Mouse (Mus musculus): Measurements from ENCODE around the gene H2al1a. TPM values are rescaled to one million over a fixed set of nuclear protein-coding genes. Genes with fewer than 3 reads are reported as not detected.
"Not testable (repeated sequence)": the region's sequence is repeated elsewhere in the genome, so short reads cannot be mapped to it uniquely, and the experiment has no call there.

The H2al1a gene
- not detected in 2 replicates for polyA plus RNA-seq (2012; ENCODE audit: insufficient read depth, insufficient read length, missing spikeins)

DNA sequence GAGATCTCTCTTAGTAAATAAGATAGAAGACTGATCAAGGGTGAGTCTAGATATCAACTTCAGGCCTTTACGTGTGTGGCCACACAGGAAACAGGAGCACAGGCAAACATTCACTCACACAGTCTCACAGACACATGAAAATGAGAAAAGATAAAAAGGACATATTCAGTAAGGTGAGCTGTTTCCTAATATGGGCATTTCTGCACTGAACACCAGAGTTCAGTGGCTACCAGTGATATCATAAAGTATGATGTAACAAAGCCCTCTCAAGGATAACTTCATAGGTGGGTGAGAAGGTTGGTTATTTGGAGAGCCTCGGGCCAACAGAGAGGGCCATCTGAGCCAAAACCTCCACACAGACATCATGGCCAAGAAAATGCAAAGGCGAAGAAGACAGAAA is at the start of gene H2al1a:
TSS of gene H2al1a (plus strand) at position 301 of the 400 bp plus-strand sequence.
- not testable (repeated sequence) for H3K4me3 ChIP-seq (ENCODE audit: insufficient read depth, low read length); H3K27ac ChIP-seq (ENCODE audit: insufficient read depth, low read depth, low read length); H3K4me1 ChIP-seq (ENCODE audit: control insufficient read depth, insufficient read depth, low read length)

DNA sequence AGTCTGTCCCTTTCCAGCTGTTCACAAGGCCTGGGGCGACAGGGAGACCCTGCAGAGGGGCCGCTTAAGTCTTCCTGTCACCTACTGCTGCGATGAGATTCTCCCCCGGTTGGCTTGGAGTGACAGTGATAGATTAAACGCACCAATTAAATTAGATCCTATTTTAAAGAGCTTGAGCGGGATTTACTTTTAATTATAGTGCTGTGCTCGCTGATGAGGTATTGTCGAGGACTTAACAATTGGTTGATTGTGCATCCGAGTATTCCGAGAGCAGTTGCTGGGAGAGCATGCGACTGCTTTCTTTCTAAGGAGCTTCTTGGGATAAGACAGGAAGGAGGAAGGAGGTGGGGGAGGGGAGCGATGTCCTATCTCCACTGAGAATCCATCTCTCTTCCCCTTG is 48.9 kb upstream of the H2al1a start:
- TF ChIP-seq POLR2A (IDR thresholded peaks at IDR 0.05; ENCODE audit: borderline replicate concordance, low read depth, low read length): no peak
- no peak for TF ChIP-seq CTCF (IDR thresholded peaks at IDR 0.05; ENCODE audit: low read depth, low read length)
- no peaks in the 10 kb centered on the region for H3K4me1 ChIP-seq (ENCODE audit: control insufficient read depth, insufficient read depth, low read length)
- no peak overlapping the region for H3K4me3 ChIP-seq (ENCODE audit: insufficient read depth, low read length)
- H3K27ac ChIP-seq (ENCODE audit: insufficient read depth, low read depth, low read length): no peak overlapping the region

DNA sequence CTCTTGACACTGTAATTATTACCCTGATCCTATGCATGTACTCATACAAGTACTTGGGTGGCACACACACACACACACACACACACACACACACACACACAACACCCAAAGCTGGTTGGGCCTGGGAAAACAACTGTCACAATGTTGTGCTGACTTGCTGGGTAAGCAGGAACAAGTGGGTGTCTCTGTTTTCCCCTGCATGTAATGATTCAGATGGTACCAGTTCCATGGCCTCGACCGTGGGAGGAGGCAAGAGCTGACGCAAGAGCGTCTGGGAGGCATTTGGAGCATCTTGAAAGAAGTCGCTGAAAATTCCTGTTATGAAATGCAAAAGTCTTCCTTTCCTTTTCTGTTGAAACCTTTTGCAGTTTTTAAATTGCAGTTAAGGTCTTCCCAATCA is 45.0 kb upstream of the H2al1a start:
- Histone ChIP-seq H3K27ac (ENCODE audit: insufficient read depth, low read depth, low read length) (no peak overlapping the region), H3K4me1 (ENCODE audit: control insufficient read depth, insufficient read depth, low read length) (no peaks in the 10 kb centered on the region), H3K4me3 (ENCODE audit: insufficient read depth, low read length) (no peak overlapping the region)
- TF ChIP-seq CTCF (IDR thresholded peaks at IDR 0.05; ENCODE audit: low read depth, low read length): no peak
- TF ChIP-seq POLR2A (IDR thresholded peaks at IDR 0.05; ENCODE audit: borderline replicate concordance, low read depth, low read length): no peak

DNA sequence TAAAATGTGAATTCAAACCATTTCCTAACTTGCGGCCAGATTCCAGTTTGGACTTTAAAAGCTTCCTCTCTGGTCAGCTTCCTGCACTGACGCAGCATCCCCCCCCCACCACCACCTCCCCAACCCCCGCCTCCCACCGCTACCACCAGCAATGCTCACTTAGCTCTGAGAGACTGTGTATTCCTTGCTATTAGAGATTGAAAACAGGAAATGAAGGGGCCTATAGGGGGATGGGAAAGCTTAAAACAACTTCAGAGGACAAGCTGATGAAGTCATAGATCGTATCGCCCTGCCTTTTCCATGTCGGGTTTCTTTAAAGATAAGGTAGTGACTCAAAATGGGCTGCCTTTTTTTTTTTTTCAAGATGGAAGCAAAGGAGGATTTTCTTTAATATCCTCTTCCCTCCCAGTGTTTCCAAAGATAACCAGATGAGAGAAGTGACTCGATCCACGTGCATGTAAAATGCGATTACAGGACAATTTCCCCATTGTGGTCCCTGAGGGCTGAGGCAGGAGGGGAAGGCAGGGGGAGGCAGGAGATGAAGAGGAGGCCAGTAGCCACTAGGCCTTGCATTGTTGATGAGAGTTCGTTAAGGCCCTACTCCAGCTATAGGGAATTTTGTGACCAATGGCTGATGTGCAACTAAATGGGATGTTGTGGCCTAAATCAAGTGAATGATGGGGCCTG is 44.4 kb upstream of the H2al1a start:
- no peaks in the 10 kb centered on the region for H3K4me1 ChIP-seq (ENCODE audit: control insufficient read depth, insufficient read depth, low read length)
- no peak overlapping the region for H3K4me3 ChIP-seq (ENCODE audit: insufficient read depth, low read length)
- TF ChIP-seq CTCF (IDR thresholded peaks at IDR 0.05; ENCODE audit: low read depth, low read length) (no peak), POLR2A (IDR thresholded peaks at IDR 0.05; ENCODE audit: borderline replicate concordance, low read depth, low read length) (no peak)
- H3K27ac ChIP-seq (ENCODE audit: insufficient read depth, low read depth, low read length): no peak overlapping the region

DNA sequence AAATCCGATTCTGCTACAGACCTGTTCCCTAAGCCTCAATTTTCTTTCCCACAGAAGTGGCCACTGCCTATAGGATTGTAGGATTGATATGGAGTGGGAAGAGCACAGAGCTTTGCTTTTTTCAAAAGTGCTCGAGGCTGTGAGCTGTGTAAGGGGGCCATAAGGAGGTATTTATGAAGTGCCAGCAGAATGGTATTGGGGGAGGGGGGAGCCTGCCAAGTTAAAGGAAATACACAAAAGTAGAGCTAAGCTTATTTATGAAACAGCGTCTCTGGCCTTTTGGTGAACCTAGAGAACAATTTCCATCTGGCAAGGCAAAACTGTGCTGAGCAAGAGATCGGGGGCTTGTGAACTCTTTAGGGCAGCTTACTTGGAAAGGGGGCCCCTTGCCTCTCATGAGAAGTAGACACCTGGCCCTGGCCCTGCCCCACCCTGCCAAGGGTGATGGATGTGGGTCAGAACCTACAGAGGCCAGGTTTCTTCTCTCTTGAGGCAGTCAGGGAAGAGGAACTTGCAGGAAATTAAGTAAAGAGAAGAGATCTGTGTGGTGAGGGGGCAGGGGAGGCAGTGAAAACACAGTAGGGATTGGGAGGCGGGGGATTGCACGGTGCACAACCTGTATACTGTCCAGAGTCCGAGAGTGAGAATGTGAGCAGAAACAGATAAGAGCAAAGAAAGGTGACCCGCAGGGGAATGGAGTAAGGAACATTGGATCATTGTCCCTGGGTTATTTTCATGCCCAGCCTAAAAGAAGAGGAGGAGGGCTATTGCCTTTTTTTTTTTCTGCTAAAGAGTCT is 43.3 kb upstream of the H2al1a start:
- TF ChIP-seq CTCF (IDR thresholded peaks at IDR 0.05; ENCODE audit: low read depth, low read length): no peak
- no peak for TF ChIP-seq POLR2A (IDR thresholded peaks at IDR 0.05; ENCODE audit: borderline replicate concordance, low read depth, low read length)
- H3K27ac ChIP-seq (ENCODE audit: insufficient read depth, low read depth, low read length): no peak overlapping the region
- H3K4me1 ChIP-seq (ENCODE audit: control insufficient read depth, insufficient read depth, low read length): no peaks in the 10 kb centered on the region
- H3K4me3 ChIP-seq (ENCODE audit: insufficient read depth, low read length): no peak overlapping the region

DNA sequence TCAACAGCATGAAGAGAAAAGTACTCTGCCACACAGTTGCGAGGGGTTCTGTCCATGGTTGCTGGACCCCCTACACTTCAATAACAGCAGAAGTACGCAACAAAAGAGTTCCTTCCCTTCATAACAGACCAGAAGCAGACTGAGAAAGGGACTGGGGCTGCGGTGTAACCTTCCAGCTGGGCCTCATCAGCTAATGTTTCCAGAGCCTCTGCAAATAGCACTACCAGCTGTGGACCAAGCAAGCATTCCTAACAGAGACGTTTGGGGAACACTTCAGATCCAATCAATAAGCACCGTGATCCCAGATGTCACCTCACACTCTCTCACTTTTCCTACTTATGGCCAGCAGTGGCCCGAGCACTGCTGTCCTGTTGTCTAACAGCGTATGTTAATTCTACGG is 34.1 kb upstream of the H2al1a start:
- TF ChIP-seq POLR2A (IDR thresholded peaks at IDR 0.05; ENCODE audit: borderline replicate concordance, low read depth, low read length) (no peak), CTCF (IDR thresholded peaks at IDR 0.05; ENCODE audit: low read depth, low read length) (no peak)

DNA sequence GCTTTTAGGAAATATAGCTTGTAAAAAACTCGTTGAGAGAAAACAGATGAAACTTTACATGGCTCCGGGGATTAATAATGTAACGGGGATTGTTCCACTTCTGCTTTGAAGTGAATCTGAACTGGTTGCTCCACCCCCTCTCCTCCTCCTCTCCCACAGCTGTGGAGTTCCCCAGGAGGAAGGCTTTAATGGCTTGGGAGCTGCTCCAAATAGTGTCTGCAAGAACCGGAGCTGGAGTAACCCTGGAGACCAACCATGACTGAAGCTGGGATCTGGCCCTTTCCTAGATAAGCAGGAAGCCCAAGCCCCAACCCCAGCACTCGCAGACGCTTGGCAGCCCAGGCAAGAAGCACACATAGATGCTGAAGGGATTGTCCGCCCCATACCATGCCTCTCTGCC is 31.3 kb upstream of the H2al1a start:
- no peaks in the 10 kb centered on the region for H3K4me1 ChIP-seq (ENCODE audit: control insufficient read depth, insufficient read depth, low read length)
- no peak overlapping the region for H3K4me3 ChIP-seq (ENCODE audit: insufficient read depth, low read length)
- no peak overlapping the region for H3K27ac ChIP-seq (ENCODE audit: insufficient read depth, low read depth, low read length)
- TF ChIP-seq POLR2A (IDR thresholded peaks at IDR 0.05; ENCODE audit: borderline replicate concordance, low read depth, low read length): no peak

More for the DNA sequence above, 34.1 kb upstream of the H2al1a start:
- Histone ChIP-seq H3K4me1 (ENCODE audit: control insufficient read depth, insufficient read depth, low read length) (no peaks in the 10 kb centered on the region), H3K27ac (ENCODE audit: insufficient read depth, low read depth, low read length) (no peak overlapping the region), H3K4me3 (ENCODE audit: insufficient read depth, low read length) (no peak overlapping the region)

DNA sequence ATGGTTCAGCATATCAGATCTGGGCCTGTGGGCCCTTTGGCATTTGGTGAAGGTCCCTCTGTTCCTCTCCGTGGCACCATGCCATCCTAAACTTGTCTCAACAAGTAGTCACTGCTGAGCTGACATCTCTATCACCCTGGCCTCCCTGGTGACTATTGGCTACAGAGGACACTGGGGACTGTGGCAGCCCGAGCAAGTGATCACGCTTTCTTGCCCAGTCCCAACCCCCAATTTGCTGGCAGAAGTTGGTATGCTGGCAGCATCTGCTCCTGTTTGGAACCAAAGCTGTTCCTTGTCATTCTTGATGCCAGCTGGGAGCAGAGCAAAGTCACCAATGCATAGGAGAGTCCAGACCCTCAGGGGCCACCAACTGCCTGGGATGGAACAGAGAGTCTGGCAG is 30.0 kb upstream of the H2al1a start:
- Histone ChIP-seq H3K27ac (ENCODE audit: insufficient read depth, low read depth, low read length) (no peak overlapping the region), H3K4me3 (ENCODE audit: insufficient read depth, low read length) (no peak overlapping the region), H3K4me1 (ENCODE audit: control insufficient read depth, insufficient read depth, low read length) (no peaks in the 10 kb centered on the region)
- TF ChIP-seq CTCF (IDR thresholded peaks at IDR 0.05; ENCODE audit: low read depth, low read length): no peak
- no peak for TF ChIP-seq POLR2A (IDR thresholded peaks at IDR 0.05; ENCODE audit: borderline replicate concordance, low read depth, low read length)

DNA sequence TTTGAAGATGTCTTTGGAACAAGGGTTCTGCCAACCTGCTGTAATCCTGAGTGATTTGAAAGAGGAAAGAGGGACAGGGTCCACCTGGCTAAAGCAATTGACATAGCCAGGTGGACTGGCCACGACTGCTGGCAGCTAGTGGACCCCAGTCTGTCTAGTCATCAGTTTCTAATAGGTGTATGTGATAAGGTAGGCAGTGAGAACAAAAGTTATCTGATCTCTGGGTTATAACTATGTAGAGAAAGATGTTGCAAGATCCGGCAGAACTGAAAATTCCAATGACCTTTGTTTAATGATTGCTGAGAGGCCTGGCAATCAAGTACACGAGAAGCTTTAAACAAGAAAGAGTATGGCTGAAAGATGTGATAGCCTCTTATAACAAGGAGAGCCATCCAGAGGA is 25.9 kb upstream of the H2al1a start:
- no peaks in the 10 kb centered on the region for H3K4me1 ChIP-seq (ENCODE audit: control insufficient read depth, insufficient read depth, low read length)
- no peak overlapping the region for H3K27ac ChIP-seq (ENCODE audit: insufficient read depth, low read depth, low read length)
- no peak overlapping the region for H3K4me3 ChIP-seq (ENCODE audit: insufficient read depth, low read length)
- TF ChIP-seq POLR2A (IDR thresholded peaks at IDR 0.05; ENCODE audit: borderline replicate concordance, low read depth, low read length) (no peak), CTCF (IDR thresholded peaks at IDR 0.05; ENCODE audit: low read depth, low read length) (no peak)

DNA sequence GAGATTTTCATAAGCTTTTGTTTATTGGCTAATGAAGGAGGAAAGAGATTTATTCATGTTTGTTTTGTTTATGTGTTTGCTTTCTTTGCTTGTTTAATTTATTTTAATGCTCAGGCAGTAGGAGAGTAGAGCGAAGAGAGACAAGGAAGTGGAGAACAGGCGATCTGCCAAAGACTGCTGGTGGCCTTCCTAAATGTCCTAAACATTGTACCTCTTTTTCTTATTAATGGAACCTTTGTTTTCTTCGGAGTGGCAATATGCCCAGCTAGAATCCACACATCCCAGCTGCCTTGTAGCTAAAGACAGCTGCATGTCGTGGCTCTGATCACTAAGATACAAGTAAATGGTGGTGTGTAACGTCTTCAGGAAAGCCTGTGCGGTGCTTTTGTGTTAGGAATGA is 22.0 kb upstream of the H2al1a start:
- TF ChIP-seq POLR2A (IDR thresholded peaks at IDR 0.05; ENCODE audit: borderline replicate concordance, low read depth, low read length): no peak
- no peak for TF ChIP-seq CTCF (IDR thresholded peaks at IDR 0.05; ENCODE audit: low read depth, low read length)
- H3K27ac ChIP-seq (ENCODE audit: insufficient read depth, low read depth, low read length): no peak overlapping the region
- H3K4me1 ChIP-seq (ENCODE audit: control insufficient read depth, insufficient read depth, low read length): no peaks in the 10 kb centered on the region
- no peak overlapping the region for H3K4me3 ChIP-seq (ENCODE audit: insufficient read depth, low read length)

Measured in bone marrow macrophage, adult 2 months (primary cell).